Mouse (Mus musculus): Measurements from ENCODE around the gene Rasd1.
"Not testable (repeated sequence)": the region's sequence is repeated elsewhere in the genome, so short reads cannot be mapped to it uniquely, and the experiment has no call there.

Gene Rasd1

DNA sequence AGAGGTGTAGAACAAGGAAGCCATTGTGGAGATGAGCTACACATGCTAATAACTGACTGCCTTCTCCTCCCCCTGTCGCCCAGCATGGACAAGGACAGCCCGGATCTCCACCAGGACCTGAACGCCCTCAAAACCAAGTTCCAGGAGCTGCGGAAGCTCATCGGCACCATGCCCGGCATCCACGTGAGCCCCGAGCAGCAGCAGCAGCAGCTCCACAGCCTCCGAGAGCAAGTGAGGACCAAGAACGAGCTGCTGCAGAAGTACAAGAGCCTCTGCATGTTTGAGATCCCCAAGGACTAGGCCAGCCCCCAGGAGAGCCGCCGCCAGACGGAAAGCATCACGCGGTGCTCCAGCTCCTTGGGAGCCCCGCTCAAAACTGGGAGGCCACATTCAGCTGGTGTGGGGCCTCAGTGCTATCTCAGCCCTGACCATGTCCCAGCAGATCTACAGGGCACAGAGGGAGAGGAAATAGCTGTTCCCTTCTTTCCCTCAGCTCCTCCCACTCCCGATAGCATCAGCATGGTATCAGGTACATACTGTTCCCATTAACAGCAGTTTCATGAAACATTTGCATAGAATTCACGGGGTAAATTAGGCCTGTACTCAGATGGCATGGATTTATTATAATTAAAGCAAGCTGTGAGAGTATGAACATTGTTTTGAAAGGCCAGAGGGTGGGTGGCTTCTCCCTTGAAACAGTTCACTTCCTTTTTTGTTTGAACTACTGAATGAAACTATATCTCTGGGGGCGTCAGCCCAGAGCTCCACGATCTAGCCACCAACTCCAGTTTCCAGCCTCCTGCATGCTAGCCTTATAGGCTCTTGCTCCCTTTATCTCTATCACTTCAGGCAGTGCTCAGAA is 4.0 kb downstream of the Rasd1 start:
- DNase-seq = no peak

DNA sequence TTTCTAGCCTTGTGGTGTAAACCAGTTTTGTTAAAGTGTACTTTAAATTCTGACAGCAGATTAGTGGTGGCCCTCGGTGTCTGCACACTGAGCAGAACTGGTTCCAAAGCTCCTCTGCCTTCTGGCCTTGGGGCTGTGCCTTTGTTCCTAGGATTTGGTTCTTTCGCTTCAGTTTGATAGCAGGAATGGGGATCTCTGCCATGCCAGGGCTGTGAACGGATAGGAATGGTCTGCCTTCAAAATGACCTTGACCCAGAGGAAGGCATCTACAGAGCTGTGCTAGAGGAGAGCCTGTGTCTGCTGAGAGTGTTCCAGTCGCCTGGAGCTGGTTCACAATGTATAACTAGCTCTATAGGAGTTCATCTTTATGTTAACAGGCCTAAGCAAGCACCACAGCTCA is 5.3 kb downstream of the Rasd1 start:
- no peak for DNase-seq

DNA sequence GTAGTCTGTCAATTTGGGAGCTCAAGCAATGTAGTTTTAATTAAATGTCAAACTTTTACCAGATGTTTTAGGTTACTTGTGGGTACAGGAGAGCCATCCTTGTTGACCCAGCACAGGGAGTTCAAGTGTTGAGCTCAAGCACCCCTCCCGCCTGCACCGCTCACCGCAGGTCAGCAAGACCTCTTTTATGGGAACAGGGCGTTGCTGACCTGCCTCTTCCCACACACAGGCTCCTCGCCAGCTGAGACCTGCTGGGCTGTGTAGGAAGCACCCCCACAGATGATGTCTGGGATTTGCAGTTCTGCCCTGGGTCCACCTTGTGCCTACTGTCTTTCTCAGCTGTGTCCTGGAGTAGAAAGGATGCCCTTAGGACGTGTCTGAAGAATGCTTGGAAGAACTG is 8.0 kb downstream of the Rasd1 start:
- peak; percentile 66 for DNase-seq

DNA sequence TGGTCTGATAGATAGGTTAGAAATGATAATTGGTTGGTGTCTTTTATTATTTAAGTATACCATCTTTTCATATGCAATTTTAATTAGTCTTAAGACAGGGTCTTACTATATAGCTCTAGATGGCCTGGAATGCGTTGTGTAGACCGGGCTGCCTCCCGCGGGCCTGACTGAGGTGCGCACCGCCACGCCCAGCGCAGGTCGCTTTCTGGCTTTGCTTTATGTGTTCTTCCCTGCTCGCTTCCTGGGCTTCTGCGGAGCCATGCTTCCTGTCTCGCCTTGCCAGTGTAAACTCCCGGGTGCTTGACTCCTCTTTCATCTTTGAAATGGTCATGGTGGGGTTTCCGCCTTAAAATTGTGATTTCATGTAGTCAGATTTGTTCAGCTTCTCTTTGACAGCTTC is 11.9 kb downstream of the Rasd1 start:
- DNase-seq = peak; percentile 34

DNA sequence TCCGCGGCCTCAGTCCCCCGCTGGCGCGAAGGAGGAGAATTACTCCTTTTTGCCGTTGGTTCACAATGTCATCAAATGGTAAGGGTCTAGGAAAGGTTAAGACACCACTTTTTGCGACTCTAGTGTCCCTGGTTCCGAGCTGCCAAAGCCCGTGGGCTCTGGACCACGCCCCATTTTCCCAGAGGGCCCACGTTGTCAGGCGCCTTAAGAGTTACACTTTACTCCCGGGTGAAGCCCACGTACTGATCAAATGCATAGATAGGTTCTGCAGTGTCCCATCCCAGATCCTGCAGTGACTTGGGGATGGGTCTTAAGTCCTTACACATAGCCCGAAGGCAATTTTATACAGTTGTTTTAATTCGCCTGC is 16.4 kb downstream of the Rasd1 start:
- peak; percentile 17 for DNase-seq

DNA sequence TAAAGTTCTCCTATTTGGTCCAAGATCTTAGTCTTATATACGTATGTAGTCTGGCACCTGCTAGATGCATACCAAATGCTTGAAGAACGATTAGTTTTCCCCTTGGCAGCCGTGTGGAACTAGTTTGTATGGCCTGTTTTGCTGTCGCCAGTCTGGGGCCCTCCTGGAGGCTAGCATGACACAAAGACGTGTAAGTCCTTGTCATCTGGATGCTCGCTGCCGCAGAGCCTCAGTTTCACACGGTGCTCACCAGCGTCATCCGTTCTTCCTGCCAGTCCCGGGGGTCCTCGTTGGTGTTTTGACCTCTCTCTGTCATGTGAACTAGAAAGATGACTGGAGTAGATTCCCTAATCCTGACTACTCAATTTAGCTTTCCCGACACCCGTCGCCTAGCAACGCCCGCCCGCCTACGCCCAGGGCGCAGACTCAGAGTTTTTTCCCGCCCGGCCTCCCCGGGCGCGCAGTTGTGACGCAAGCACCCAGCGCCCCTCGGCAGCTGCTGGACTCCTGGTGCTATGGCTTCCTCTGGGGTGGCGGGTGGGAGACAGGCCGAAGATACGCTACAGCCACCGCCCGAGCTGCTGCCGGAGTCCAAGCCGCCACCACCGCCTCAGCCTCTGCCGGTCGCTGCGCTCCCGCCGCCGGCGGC is 16.9 kb downstream of the Rasd1 start, which contains the start of gene Med9:
Med9 (plus strand) TSS at position 455 of the 649 bp plus-strand sequence.
- peak; percentile 95 for DNase-seq

DNA sequence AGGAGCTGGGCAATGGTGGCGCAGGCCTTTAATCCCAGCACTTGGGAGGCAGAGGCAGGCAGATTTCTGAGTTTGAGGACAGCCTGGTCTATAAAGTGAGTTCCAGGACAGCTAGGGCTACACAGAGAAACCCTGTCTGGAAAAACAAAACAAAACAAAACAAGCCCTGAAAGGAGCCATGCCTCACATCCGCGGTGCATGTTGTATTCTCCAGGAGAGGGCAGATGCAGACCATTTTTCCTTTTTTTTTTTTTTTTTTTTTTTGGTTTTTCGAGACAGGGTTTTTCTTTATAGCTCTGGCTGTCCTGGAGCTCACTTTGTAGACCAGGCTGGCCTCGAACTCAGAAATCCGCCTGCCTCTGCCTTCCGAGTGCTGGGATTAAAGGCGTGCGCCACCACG is 19.9 kb downstream of the Rasd1 start:
- not testable (repeated sequence) for DNase-seq

DNA sequence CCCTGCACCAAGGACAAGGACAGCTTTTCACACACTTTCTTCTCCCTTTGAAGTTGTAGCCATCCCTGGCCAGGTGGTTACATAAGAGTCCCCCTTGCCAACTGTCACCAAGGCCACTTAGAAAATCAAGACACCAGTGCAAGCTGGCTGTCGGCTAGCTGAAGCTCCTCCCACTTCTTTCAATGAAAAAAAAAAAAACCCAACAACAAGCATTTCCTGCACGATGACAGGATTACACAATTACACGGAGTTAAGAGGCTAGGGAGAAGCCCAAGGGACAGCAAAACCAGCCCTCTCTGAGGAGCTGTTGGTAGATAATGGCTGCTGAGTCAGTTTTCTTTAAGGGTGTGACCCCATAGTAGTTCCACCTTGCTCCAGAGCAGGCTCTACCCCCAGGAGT is 23.4 kb downstream of the Rasd1 start:
- peak; percentile 63 for DNase-seq

DNA sequence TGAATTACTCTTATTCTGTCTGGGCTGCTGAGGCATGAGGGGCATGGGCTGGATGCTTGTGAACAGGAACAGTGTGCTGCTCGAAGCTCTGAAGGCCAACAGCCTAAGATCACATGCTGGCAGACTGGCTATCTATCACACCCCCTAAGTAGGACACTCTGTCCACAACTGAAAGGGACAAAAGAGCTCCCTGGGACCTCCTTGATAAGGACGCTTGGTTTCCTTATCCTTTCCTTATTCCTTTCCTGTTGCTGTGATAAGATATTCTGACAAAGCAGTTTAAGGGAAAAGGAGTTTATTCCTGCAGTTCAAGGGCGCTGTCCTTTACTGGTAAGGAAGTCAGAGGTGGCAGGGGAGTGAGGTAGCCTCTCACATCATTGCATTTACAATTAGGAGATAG is 24.1 kb downstream of the Rasd1 start:
- no peak for DNase-seq

DNA sequence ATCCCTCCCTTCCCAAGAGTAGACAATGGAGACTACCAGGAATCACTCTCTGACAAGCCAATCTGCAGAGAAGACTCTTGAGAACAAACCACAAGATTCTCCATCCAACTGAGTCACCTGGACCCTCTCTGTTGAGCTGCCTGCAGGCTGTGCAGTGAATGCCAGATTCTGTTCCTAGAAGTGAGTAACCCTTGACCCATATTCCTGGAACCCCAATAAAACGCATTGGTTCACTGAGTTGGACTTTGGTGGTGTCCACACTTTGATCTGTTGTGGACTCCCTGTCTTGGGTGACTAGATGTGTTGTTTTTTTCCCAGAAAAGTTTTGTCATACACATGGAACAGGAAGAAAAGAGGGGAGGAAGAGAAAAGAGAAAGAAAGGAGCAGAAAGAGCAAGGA is 24.9 kb downstream of the Rasd1 start:
- no peak for DNase-seq

DNA sequence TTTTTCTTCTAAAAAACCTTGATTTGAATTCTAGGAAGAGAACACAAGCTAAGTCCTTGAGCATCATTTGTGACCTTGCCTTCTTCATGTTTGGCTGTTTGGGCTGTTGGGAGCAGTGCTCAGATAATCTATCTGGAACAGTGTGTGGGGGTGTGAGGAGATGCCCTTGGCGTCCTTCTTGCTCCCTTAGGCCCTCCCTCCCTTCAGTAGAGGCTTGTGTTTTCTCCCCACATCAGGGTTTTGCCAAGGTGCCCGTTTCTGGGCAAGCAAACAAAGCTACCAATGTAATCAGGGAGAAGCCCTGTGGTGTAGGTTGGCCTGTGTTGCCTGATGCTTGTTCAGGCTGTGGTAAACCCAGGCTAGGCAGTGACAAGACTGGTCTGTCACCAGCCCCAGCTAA is 27.1 kb downstream of the Rasd1 start:
- no peak for DNase-seq

DNA sequence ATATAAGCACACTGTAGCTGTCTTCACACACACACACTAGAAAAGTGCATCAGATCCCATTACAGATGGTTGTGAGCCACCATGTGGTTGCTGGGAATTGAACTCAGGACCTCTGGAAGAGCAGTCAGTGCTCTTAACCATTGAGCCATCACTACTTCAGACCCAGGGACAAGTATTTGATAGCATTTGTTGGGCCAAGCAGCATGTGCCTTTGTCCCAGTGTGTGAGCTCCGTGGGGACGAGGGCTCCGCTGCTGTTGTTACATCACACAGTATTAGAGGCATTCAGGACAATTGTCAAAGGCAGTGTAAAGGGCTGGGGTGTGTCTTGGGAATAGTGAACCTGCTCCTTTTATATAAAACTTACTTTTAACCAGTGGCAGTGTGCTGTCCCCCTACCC is 27.7 kb downstream of the Rasd1 start:
- no peak for DNase-seq

DNA sequence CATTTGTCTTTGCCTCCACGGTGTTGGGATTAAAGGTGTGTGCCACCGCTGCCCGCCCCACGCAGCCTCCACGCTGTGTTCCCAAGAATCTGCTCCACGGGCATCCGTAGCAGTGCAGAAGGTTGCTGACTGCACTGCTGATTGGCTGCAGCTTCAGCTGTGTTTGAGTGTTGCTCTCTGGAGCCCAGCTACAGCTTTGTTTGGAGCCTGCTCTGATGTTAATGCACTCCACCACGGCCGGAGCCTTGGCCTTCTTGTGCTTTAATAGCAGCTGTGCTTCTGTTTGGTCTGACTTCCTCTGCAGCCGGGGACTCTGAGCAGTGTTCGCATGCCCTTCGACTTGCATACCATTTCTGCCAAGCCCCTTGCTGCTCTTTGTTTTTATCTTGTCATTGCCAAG is 30.8 kb downstream of the Rasd1 start:
- DNase-seq = no peak

DNA sequence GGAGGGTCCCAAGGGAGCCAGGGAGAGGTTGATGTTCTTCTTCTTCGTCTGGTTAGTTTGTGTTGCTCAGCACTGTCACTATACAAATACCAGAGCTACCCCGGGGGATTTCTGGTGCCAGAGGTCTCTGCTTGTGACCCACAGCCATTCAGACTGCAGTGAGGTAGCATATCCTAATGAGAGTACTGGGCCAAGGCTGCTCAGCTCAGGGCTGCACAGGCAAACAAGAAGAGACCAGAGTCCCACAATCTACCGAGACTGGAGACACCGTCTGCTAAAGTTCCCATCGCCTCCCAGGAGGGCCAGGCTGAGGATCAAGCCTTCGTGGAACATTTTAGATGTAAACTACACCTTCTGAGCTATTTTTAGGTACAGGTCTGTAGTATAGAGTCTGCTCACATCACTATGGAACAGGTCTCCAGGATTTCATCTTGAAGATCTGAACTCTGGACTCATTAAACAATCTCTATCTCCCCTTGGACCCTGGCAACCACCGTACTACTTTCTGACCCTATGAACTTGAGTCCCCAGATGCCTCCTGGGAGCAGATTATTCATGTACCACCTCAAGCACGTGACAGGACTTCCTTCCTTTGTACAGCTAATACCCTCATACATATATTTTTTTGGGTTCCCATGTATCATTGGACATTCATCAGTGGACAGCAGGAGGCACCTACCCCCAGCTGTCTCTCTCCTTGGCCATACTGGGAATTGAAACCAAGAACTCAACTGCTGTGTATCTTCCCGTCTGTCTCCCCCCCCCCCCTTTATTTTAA is 32.0 kb downstream of the Rasd1 start:
- no peak for DNase-seq

DNA sequence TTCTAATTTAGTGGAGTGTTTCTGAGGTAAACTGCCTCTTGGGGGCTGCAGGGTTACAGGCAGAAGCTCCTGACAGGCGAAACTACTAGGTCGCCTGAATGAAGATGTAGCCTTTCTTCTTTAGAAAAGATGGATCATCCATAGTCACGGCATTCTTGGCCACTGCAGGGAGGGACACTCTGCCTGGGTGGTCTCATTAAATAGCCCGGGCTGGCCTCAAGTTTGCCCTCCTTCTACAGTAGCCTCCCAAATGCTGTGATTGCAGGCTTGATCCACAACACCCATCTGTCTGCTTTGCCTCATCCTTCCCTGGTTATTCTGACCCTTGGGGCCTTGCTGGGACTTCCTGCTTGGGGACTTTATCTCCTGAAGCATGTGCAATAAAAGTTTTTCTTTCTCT is 34.7 kb downstream of the Rasd1 start:
- no peak for DNase-seq

DNA sequence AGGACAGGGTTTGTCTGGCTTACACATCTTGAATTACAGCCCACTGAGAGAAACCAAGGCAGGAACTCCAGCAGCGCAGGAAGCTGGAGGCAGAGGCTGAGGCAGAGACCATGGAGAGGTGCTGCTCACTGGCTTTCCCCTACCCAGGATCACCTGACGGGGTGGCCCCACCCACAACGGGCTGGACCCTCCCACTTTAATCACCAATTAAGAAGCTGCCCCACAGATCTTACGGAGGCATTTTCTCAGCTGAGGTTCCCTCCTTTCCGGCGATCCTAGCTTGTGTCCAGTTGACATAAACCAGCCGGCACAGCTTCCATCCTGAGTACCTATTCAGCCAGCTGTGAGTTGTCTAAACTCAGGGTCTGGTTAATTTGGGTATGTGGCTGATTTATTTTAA is 43.5 kb downstream of the Rasd1 start:
- DNase-seq = peak; percentile 61

DNA sequence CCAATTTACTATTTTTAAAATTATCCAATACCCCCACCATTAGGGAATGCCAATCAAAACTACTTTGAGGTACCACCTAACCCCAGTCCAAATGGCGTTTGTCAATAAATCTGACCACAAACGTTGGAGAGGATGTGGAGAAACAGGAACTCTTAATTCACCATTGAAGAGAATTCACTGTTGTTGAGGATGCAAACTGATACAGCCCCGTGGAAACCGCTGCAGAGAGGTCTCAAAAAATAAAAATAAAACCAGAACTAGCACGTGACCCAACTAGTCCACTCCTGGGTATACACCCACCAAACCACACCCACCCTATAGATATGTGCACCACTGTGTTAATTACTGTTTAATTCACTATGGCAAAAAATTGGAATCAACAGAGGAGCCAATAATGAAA is 44.4 kb downstream of the Rasd1 start:
- DNase-seq = no peak

DNA sequence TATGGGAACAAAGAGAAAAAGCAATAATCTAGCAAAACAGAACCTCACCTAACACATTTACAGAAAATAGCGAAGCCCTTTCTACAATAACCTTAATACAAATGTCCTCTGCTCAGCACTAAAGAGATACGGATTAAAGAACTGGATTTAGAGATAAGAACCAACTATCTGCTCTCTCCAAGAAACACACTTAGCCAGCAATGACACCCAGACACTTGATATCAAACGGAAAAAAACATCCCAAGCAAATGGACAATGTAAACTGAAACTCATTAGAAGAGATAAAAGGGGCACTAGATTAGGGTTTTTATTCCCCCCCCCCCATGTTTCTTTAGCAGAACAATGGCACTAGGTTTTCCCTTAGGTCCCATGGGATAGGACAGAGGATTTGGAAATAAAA is 45.3 kb downstream of the Rasd1 start:
- DNase-seq = no peak

DNA sequence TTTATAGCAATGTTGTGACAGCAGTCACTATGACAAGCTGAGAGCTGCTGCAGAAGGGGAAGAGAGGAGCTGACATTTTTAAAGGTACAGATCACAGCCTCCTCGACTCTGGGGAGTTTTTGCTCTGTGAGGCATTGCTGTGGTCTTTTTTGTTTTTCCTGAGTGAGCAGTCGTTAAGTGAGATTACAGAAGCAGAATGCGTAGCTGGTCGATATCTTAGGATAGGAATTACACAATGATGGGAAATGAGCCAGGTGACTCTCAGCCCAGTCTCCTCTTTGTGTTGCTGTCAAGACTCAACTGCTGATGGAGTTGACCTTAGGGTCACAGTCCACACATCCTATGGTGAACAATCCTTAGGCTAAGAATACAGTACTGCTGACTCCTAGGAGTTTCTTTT is 46.7 kb downstream of the Rasd1 start:
- DNase-seq = peak; percentile 57

DNA sequence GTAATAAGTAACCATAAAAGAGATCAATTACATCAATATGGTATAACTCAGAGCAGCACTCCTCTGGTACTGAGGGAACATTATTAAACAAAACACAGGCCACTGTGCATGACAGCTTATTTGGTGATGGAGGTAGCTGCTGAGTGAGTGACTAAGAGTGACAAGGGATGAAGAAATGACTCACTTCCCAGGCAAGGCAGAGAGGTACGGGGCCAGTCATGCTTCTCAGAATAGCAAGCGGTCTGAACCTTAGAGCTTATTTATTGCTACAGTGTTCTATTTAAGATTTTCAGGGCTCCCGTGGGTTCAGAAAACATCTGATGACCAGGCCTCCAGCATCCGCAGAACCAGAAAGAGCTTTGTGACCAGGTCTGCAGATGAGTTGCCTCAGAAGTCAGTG is 51.0 kb downstream of the Rasd1 start:
- DNase-seq = no peak

Data from lung, postnatal 36 days (tissue).